Mouse (Mus musculus) forebrain, embryonic 10.5 days (tissue): Measurements from ENCODE around the gene Amigo3. TPM values are rescaled to one million over a fixed set of nuclear protein-coding genes. Genes with fewer than 3 reads are reported as not detected.

Experiments
- DNase-seq: peaks from one replicate; pipeline ENCODE4 v3.0.0-alpha.2; 2017; ENCODE audit warnings: low spot score; ENCODE audit errors: extremely low spot score
- H3K27ac ChIP-seq: fragments of 300-500 bp; sonication (generic); 2 replicates; pipeline ENCODE4 v1.5.1; 2016; ENCODE audit warnings: mild to moderate bottlenecking
- H3K27me3 ChIP-seq: fragments of 300-500 bp; sonication (generic); 2 replicates; pipeline ENCODE4 v1.6.1; 2016; ENCODE audit warnings: mild to moderate bottlenecking; ENCODE audit not compliant: poor library complexity, severe bottlenecking
- H3K36me3 ChIP-seq: fragments of 300-500 bp; sonication (generic); replicated peaks from 2 replicates; pipeline ENCODE4 v1.6.1; 2016; ENCODE audit warnings: mild to moderate bottlenecking, moderate library complexity
- H3K4me1 ChIP-seq: fragments of 300-500 bp; sonication (generic); 2 replicates; pipeline ENCODE4 v1.6.1; 2016
- H3K4me3 ChIP-seq: fragments of 300-500 bp; sonication (generic); 2 replicates; pipeline ENCODE4 v1.5.1; 2016; ENCODE audit warnings: mild to moderate bottlenecking, moderate library complexity
- H3K9me3 ChIP-seq: fragments of 300-500 bp; sonication (generic); 2 replicates; pipeline ENCODE4 v1.6.1; 2016; ENCODE audit warnings: mild to moderate bottlenecking, moderate library complexity
- WGBS: fragments of 180-500 bp; shearing (Covaris S2); methylation state at CpG from one replicate; pipeline ENCODE4 v1.1.7; 2016; 5-methylcytosine and 5-hydroxymethylcytosine counted together
- polyA plus RNA-seq: library from polyadenylated mRNA; unstranded; fragments of >200 nt; fragmentation: Nextera tagmentation; extraction: Ambion mirVana; gene quantifications from 2 replicates; pipeline ENCODE4 v1.2.1, GENCODE M21; 2016

Gene Amigo3
- polyA plus RNA-seq, 1 experiment from 2014 or later: 3.4 TPM

- no peaks in the 10 kb centered on the region for H3K27me3 ChIP-seq
- no peak overlapping the region for H3K4me3 ChIP-seq
- 91% methylated on average over 1 of the region's 1 CpGs for WGBS
- DNase-seq: no peak
- no peak overlapping the region for H3K27ac ChIP-seq
- peaks cover 16% of the 10 kb centered on the region for H3K4me1 ChIP-seq
- no peaks in the 10 kb centered on the region for H3K9me3 ChIP-seq
- H3K36me3 ChIP-seq: peaks cover 91% of the 10 kb centered on the region
Measured at GRCm38 (mm10) chr9:108055061-108055460, 2.1 kb downstream of the Amigo3 start.

DNA sequence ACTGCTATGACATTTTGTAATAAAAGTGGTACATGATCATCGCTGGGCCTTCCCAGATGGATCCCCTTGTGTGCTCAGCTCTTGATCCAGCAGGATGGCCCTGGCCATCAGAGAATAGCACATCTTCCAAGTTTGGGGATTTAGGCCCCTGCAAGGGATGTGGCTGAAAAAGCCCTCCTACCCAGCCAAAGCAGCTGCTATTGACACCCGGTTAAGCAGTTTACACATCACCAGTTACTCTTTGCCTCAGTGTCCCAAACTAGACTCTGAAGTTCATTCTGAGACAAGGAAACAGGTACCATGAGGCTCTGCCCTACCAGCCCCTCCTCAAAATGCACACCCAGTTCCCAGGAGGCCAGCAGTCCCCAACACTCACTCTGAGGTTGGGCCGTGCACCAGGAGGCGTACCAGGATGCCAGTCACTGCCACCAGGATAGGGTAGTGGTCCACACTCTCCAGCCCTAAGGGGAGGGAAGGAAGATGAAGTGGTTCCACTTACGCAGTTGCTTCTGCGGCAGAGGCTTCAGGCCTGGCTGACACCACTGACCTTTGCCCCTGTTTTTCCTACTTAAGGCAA lies 2.8 kb downstream of the Amigo3 start:
- H3K4me3 ChIP-seq: no peak overlapping the region
- peaks cover 92% of the 10 kb centered on the region for H3K36me3 ChIP-seq
- H3K27me3 ChIP-seq: no peaks in the 10 kb centered on the region
- peaks cover 13% of the 10 kb centered on the region for H3K4me1 ChIP-seq
- no peak for DNase-seq
- no peaks in the 10 kb centered on the region for H3K9me3 ChIP-seq
- WGBS: 88% methylated on average over 6 of the region's 6 CpGs
- no peak overlapping the region for H3K27ac ChIP-seq

DNA sequence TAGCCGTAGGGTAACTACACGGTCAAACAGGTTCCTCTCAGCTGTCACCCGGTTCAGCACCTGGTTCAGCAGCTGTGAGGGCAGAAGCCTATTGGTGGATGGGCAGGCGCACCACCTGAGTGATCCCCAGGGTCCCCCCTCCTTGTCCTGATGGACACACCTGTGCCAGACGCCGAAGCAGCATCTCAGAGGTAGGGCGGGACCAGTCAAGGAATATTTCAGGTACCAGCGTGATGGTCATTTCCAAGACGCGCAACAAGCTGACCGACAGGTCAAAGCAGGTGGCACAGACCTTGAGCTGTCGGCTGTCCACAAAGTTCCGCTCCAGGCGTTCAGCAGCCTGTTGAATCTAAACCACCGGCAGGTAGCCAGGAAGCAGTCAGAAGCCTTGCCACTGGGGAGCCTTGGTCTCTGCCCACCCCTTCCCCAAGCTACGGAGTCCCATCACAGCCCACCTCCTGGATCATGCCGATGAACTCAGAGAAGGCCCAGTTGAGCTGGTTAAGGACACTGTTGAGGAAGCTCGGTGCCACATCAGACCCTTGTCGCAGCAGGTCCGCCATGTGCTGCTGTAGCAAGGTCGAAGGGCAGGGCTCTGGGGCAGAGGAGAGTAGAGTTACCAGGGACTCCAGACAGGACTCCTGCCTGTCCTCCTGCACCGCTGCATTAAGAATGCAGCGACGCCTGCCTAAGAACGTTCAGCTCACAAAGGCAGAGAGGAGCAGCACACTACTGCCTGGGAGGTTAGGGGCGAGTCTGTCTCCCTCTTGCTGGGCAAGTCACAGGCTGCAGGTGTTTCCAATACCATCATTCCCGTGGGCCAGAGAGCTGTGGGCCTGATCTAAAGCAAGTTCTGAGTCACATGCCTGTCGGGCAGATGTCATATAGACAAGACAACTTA lies 3.7 kb downstream of the Amigo3 start:
- no peak for DNase-seq
- no peaks in the 10 kb centered on the region for H3K27me3 ChIP-seq
- no peak overlapping the region for H3K27ac ChIP-seq
- H3K9me3 ChIP-seq: no peaks in the 10 kb centered on the region
- 84% methylated on average over 28 of the region's 28 CpGs for WGBS
- H3K36me3 ChIP-seq: peaks cover 90% of the 10 kb centered on the region
- H3K4me1 ChIP-seq: peaks cover 13% of the 10 kb centered on the region
- H3K4me3 ChIP-seq: no peak overlapping the region

DNA sequence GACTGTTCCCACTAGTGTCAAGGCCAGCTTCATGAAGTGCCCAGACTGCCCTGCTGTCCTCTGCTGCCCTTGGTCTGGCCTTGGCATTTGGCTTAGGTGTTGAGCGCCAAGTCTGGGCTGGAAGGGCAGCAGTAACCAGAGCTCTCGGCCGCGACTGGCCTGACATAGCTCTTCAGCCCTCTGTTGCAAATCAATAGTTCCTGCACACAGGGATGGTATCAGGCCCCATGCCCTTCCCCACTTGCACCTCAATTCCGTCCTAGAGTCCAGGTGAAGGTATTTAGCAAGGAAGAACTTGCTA lies 4.3 kb downstream of the Amigo3 start:
- no peak for DNase-seq
- Histone ChIP-seq H3K27ac (no peak overlapping the region), H3K36me3 (peaks cover 90% of the 10 kb centered on the region), H3K4me3 (no peak overlapping the region), H3K9me3 (no peaks in the 10 kb centered on the region), H3K27me3 (no peaks in the 10 kb centered on the region), H3K4me1 (peaks cover 13% of the 10 kb centered on the region)
- 89% methylated on average over 5 of the region's 5 CpGs for WGBS

DNA sequence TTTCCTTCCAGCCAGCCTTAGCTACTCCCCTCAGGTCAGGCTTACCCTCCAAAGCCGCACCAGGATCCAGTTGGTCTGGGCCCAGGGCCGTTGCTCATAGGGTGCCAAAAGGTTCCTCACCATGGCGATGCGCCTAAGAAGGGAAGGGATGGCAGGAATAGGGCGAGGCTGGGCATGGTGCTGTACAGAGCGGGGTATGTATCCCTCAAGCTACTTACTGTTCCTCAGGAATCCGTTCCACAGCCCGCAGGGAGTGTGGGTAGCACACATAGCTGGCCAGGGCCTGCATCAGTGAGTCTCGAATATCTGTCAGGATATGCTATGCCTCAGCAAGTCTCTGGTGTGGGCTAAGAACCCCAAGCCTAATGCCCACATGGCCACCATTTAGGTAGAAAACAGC lies 5.3 kb downstream of the Amigo3 start:
- peaks cover 96% of the 10 kb centered on the region for H3K36me3 ChIP-seq
- no peak overlapping the region for H3K4me3 ChIP-seq
- H3K27me3 ChIP-seq: no peaks in the 10 kb centered on the region
- no peaks in the 10 kb centered on the region for H3K9me3 ChIP-seq
- H3K4me1 ChIP-seq: peaks cover 2% of the 10 kb centered on the region
- WGBS: 96% methylated on average over 9 of the region's 9 CpGs
- no peak overlapping the region for H3K27ac ChIP-seq
- DNase-seq: no peak

DNA sequence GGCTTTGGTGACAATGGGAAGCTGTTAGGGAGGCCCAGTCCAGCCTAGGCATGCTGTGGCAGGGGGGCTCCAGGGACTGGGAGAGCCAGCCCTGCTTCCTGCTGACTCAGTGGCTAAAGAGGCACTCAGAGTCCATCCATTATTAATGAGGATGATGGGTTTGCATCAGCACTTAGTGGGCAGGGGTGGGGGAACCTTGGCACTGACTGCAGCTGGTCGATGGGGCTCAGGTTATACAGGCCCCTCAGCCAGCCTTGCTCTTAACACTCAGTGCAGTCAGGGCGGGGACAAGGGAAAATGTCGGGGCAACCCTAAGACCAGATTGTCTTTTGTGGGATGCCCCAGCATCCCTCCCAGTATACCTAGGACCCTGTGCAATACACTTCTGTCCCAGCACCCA lies 9.2 kb downstream of the Amigo3 start:
- Histone ChIP-seq H3K9me3 (no peaks in the 10 kb centered on the region), H3K27me3 (no peaks in the 10 kb centered on the region), H3K4me1 (no peaks in the 10 kb centered on the region), H3K4me3 (no peak overlapping the region), H3K27ac (no peak overlapping the region), H3K36me3 (peaks cover 91% of the 10 kb centered on the region)
- no peak for DNase-seq
- 84% methylated on average over 3 of the region's 3 CpGs for WGBS

- 88% methylated on average over 12 of the region's 12 CpGs for WGBS
- no peak overlapping the region for H3K27ac ChIP-seq
- no peaks in the 10 kb centered on the region for H3K27me3 ChIP-seq
- no peak for DNase-seq
- no peaks in the 10 kb centered on the region for H3K9me3 ChIP-seq
- H3K4me1 ChIP-seq: peaks cover 2% of the 10 kb centered on the region; the same call in 1 of the 2 replicates
- H3K4me3 ChIP-seq: no peak overlapping the region
- H3K36me3 ChIP-seq: peaks cover 80% of the 10 kb centered on the region
Measured at GRCm38 (mm10) chr9:108063361-108063760, 10.4 kb downstream of the Amigo3 start.

DNA sequence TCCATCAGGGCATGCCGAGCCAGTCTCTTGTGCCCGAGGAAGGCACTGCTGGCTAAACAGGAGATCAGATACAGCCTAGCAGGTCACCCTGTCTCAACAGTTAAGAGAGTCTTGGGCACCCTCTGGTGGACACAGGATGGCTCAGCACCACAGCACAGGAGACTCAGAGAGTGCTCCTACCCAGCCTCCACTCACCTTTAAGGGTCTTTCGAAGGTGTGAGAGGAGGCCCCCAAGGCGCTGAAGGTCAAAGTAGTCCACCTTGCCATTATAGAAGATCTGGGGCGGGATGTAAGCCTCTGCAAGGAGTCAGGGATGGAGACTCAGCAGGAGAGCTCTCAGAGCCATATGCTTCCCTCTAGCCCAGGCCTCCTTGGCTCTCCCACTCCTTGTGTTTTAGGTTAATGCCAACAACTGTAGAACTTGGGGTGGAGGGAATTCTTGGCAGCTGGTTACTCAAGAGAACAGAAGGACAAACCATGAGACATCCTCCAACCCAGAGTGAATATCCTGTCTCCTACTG lies 12.6 kb downstream of the Amigo3 start:
- peak; percentile 49 for DNase-seq
- Histone ChIP-seq H3K4me3 (no peak overlapping the region), H3K27me3 (no peaks in the 10 kb centered on the region), H3K36me3 (peaks cover 78% of the 10 kb centered on the region), H3K4me1 (peaks cover 2% of the 10 kb centered on the region; the same call in 1 of the 2 replicates), H3K9me3 (no peaks in the 10 kb centered on the region), H3K27ac (no peak overlapping the region)
- 53% methylated on average over 5 of the region's 5 CpGs for WGBS

GRCm38 (mm10) chr9:108067199-108067598 lies 14.2 kb downstream of the Amigo3 start:
- peaks cover 3% of the 10 kb centered on the region; the same call in 1 of the 2 replicates for H3K4me1 ChIP-seq
- 89% methylated on average over 7 of the region's 7 CpGs for WGBS
- H3K27ac ChIP-seq: no peak overlapping the region
- H3K9me3 ChIP-seq: no peaks in the 10 kb centered on the region
- H3K36me3 ChIP-seq: peaks cover 74% of the 10 kb centered on the region
- H3K4me3 ChIP-seq: no peak overlapping the region
- no peak for DNase-seq
- no peaks in the 10 kb centered on the region for H3K27me3 ChIP-seq

GRCm38 (mm10) chr9:108067900-108068299 lies 14.9 kb downstream of the Amigo3 start:
- 28% methylated on average over 8 of the region's 8 CpGs for WGBS

GRCm38 (mm10) chr9:108069007-108069406 lies 16.0 kb downstream of the Amigo3 start:
- DNase-seq: no peak
- no peak overlapping the region for H3K4me3 ChIP-seq
- peaks cover 62% of the 10 kb centered on the region for H3K36me3 ChIP-seq
- no peak overlapping the region for H3K27ac ChIP-seq
- WGBS: 92% methylated on average over 9 of the region's 9 CpGs
- peaks cover 20% of the 10 kb centered on the region for H3K4me1 ChIP-seq
- H3K27me3 ChIP-seq: no peaks in the 10 kb centered on the region
- H3K9me3 ChIP-seq: no peaks in the 10 kb centered on the region

More at GRCm38 (mm10) chr9:108067900-108068299, 14.9 kb downstream of the Amigo3 start:
- Histone ChIP-seq H3K27me3 (no peaks in the 10 kb centered on the region), H3K4me1 (peaks cover 10% of the 10 kb centered on the region), H3K4me3 (no peak overlapping the region), H3K36me3 (peaks cover 67% of the 10 kb centered on the region), H3K9me3 (no peaks in the 10 kb centered on the region), H3K27ac (no peak overlapping the region)
- peak; percentile 85 for DNase-seq

GRCm38 (mm10) chr9:108069529-108069928 lies 16.6 kb downstream of the Amigo3 start:
- DNase-seq: no peak
- Histone ChIP-seq H3K27ac (no peak overlapping the region), H3K4me3 (no peak overlapping the region), H3K4me1 (peaks cover 20% of the 10 kb centered on the region), H3K27me3 (no peaks in the 10 kb centered on the region), H3K9me3 (no peaks in the 10 kb centered on the region), H3K36me3 (peaks cover 57% of the 10 kb centered on the region)
- 90% methylated on average over 7 of the region's 7 CpGs for WGBS

GRCm38 (mm10) chr9:108071801-108072200 lies 18.8 kb downstream of the Amigo3 start:
- no peak overlapping the region for H3K4me3 ChIP-seq
- peaks cover 20% of the 10 kb centered on the region for H3K4me1 ChIP-seq
- no peaks in the 10 kb centered on the region for H3K27me3 ChIP-seq
- no peak for DNase-seq
- no peak overlapping the region for H3K27ac ChIP-seq
- no peaks in the 10 kb centered on the region for H3K9me3 ChIP-seq
- peaks cover 44% of the 10 kb centered on the region for H3K36me3 ChIP-seq
- 87% methylated on average over 4 of the region's 4 CpGs for WGBS
